Mouse (Mus musculus) liver, embryonic 14.5 days (tissue): ENCODE measurements at regions not wholly inside any gene's neighbourhood (a gene's known extent, or its start where the extent isn't known, plus 50 kb on each side); places are given as distances from the start of the nearest gene placed in this dataset.

Source experiments
- CTCF ChIP-seq: IDR thresholded peaks from 2 replicates; pipeline ENCODE4 v1.5.1; 2016; ENCODE audit warnings: antibody characterized with exemption, low read depth, control low read depth
- EP300 ChIP-seq: IDR thresholded peaks from 2 replicates; pipeline ENCODE4 v1.6.1; 2016; ENCODE audit warnings: antibody characterized with exemption, low read depth

- TF ChIP-seq EP300 (no peak), CTCF (no peak)
These were observed 63.9 kb upstream of the Nfasc start for GRCm38 (mm10) chr1:132805543-132805942.
